In the genomic region with DNA sequence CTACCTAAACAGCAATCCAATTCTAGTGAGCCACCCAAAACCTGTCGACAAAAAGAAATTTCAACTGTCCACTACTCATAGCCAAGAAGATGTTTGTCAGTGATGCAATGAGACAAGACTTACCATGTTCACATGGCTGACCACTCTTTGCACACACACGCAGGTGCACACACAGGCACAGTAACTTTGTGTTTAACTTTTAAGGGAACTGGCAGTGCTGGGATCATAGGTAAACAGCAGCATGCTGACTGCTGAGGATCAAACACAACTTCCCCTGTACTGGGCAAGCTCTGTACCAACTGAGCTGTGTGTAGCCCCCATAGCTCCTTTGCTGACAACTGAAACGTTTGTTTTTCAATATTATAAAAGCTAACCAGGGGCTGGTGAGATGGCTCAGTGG, we compare ENCODE assay signal across 24 mouse cellular contexts. TPM values are rescaled to one million over a fixed set of nuclear protein-coding genes. Genes with fewer than 3 reads are reported as not detected.
"Had no signal": no experiment of that assay in that cellular context is flagged by ENCODE, and none has a peak within 500 bp of the region (broad histone marks: within the 10 kb centered on the region; RNA-seq: fewer than 3 reads in every experiment).

No protein-coding gene starts in this region.

- ATAC-seq: lung, postnatal 0 days; midbrain, embryonic 13.5 days; midbrain, embryonic 15.5 days had no signal

- H3K27me3 ChIP-seq: lung, embryonic 15.5 days; megakaryocyte, embryonic 14.5 days; midbrain, embryonic 13.5 days; midbrain, embryonic 15.5 days; neural tube, embryonic 12.5 days; stomach, embryonic 15.5 days had no signal

- H3K9ac ChIP-seq: lung, embryonic 15.5 days; midbrain, embryonic 13.5 days; midbrain, embryonic 15.5 days; neural tube, embryonic 12.5 days; stomach, embryonic 15.5 days had no signal

- H3K4me2 ChIP-seq: lung, embryonic 15.5 days; midbrain, embryonic 11.5 days; midbrain, embryonic 13.5 days; midbrain, embryonic 15.5 days; neural tube, embryonic 12.5 days; stomach, embryonic 15.5 days had no signal

- DNase-seq: lung, adult 2 months; lung, postnatal 14 days; lung, postnatal 36 days; right cerebral cortex, postnatal 14 days; thymus, adult 2 months; thymus, postnatal 25 days; thymus, postnatal 4 days had no signal

- H3K4me1 ChIP-seq: lung, embryonic 15.5 days; neural tube, embryonic 12.5 days; stomach, embryonic 15.5 days had no signal

- H3K36me3 ChIP-seq: midbrain, embryonic 13.5 days; midbrain, embryonic 15.5 days; neural tube, embryonic 12.5 days; stomach, embryonic 15.5 days had no signal

- H3K4me3 ChIP-seq: lung, embryonic 15.5 days; megakaryocyte, embryonic 14.5 days; midbrain, embryonic 13.5 days; midbrain, embryonic 15.5 days; neural tube, embryonic 12.5 days; stomach, embryonic 15.5 days had no signal

- H3K27ac ChIP-seq: lung, embryonic 15.5 days; macrophage; midbrain, embryonic 13.5 days; midbrain, embryonic 15.5 days; neural tube, embryonic 12.5 days; stomach, embryonic 15.5 days; stomach, postnatal 0 days had no signal

- H3K9me3 ChIP-seq: lung, embryonic 15.5 days; megakaryocyte, embryonic 14.5 days; midbrain, embryonic 13.5 days; midbrain, embryonic 15.5 days; neural tube, embryonic 12.5 days; stomach, embryonic 15.5 days had no signal

RNA-seq across cellular contexts. Expression of a gene that starts 32.1 kb away (rescaled TPM):
- total RNA-seq: megakaryocyte progenitor cell, adult 5-6 weeks; midbrain, postnatal 0 days; neutrophil, adult 5-6 weeks had no signal
- polyA plus RNA-seq: lung, adult 2 months; lung, embryonic 15.5 days; lung, postnatal 0 days; macrophage; midbrain, embryonic 11.5 days; midbrain, embryonic 13.5 days; midbrain, embryonic 15.5 days; midbrain, postnatal 0 days; neural tube, embryonic 12.5 days; neural tube, embryonic 14.5 days; spleen, adult 2 months; stomach, embryonic 15.5 days; testis, adult 2 months; urinary bladder, adult 2 months had no signal
